Mouse (Mus musculus) C2C12 (cell line): ENCODE measurements around the gene Bzw1. TPM values are rescaled to one million over a fixed set of nuclear protein-coding genes. Genes with fewer than 3 reads are reported as not detected.

Source experiments
- H3K27me3 ChIP-seq: one replicate; pipeline ENCODE4 v1.6.1; 2011; ENCODE audit not compliant: control insufficient read depth, insufficient read depth, insufficient read length
- H3K36me3 ChIP-seq: one replicate; pipeline ENCODE4 v1.6.1; 2011; ENCODE audit not compliant: control insufficient read depth, insufficient read depth
- H3K4me3 ChIP-seq: one replicate; pipeline ENCODE4 v1.5.1; 2011; ENCODE audit warnings: mild to moderate bottlenecking, control low read depth; ENCODE audit not compliant: poor library complexity, insufficient read depth, severe bottlenecking
- H3K79me2 ChIP-seq: one replicate; pipeline ENCODE4 v1.6.1; 2011; ENCODE audit not compliant: control insufficient read depth, insufficient read depth
- H3K79me3 ChIP-seq: one replicate; pipeline ENCODE4 v1.6.1; 2011; ENCODE audit warnings: low read depth, control low read depth
- H3ac ChIP-seq: one replicate; pipeline ENCODE3; 2011; ENCODE audit warnings: low read depth; ENCODE audit not compliant: control insufficient read depth, insufficient read length
- CEBPB ChIP-seq: IDR thresholded peaks from one replicate; pipeline ENCODE4 v1.6.1; 2011; ENCODE audit warnings: low read depth, mild to moderate bottlenecking, control low read depth, moderate library complexity
- CTCF ChIP-seq: IDR thresholded peaks from one replicate; pipeline ENCODE4 v1.5.1; 2011; ENCODE audit not compliant: control insufficient read depth, insufficient read depth, insufficient read length
- FOSL1 ChIP-seq: IDR thresholded peaks from one replicate; pipeline ENCODE4 v1.8.0; 2011; ENCODE audit warnings: mild to moderate bottlenecking, low read length; ENCODE audit not compliant: poor library complexity, insufficient read depth, severe bottlenecking
- MAX ChIP-seq: IDR thresholded peaks from one replicate; pipeline ENCODE4 v1.6.1; 2011; ENCODE audit warnings: mild to moderate bottlenecking, control low read depth
- MYOD1 ChIP-seq: IDR thresholded peaks from one replicate; pipeline ENCODE4 v1.6.1; 2011; ENCODE audit warnings: low read depth; ENCODE audit not compliant: control insufficient read depth, insufficient read length
- MYOG ChIP-seq: IDR thresholded peaks from one replicate; pipeline ENCODE4 v1.6.1; 2011; ENCODE audit not compliant: control insufficient read depth, insufficient read length; ENCODE audit errors: extremely low read depth
- USF1 ChIP-seq: IDR thresholded peaks from one replicate; pipeline ENCODE4 v1.6.1; 2011; ENCODE audit warnings: low read depth, mild to moderate bottlenecking, control low read depth, moderate library complexity
- polyA plus RNA-seq: library from polyadenylated mRNA; unstranded; fragments of >200 nt; fragmentation: generic; extraction: Trizol; gene quantifications from one replicate; pipeline ENCODE4 v1.2.1, GENCODE M21; 2012; ENCODE audit warnings: missing spikeins

Gene Bzw1
- polyA plus RNA-seq, 1 experiment: 79.2 TPM

DNA sequence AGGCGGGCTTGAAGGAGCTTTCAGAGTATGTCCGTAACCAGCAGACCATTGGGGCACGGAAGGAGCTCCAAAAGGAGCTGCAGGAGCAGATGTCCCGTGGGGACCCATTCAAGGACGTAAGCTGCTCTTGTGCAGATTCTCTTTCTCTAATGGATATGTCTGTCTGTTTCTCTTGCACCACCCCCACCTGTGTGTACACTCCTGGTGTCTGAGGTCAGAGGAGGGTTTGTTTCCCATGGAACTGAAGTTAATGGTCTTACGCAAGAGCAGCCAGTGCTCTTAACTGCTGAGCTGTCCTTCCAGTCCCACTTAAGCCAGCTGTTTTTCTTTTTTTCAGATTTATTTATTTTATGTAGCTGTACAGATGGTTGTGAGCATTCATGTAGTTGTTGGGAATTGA is 8.7 kb downstream of the Bzw1 start:
- Histone ChIP-seq H3K4me3 (no peak overlapping the region), H3K36me3 (peaks cover 96% of the 10 kb centered on the region)

DNA sequence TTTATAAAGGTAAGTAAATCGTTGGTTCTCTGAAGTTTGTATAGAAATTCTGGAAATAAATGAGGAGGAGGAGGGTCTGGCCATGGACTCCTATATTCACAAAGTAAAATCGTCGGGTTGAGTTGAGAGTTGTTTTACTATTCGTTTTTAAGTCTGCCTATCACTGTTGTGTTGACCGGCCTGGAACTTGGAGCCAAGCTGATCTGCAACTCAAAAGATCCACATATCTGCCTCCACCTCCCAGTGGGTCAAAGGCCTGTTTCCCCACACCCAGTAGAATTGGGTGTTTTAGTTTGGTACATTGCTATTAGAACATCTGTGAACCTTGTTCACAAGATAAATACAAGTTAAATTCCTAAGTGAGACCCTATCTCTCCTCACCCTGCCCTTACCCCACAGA is 11.0 kb downstream of the Bzw1 start:
- H3K27me3 ChIP-seq: no peaks in the 10 kb centered on the region
- no peak for TF ChIP-seq MYOD1
- TF ChIP-seq MAX: no peak
- TF ChIP-seq CEBPB: no peak
- TF ChIP-seq FOSL1: no peak
- peaks cover 9% of the 10 kb centered on the region for H3K79me3 ChIP-seq
- H3K79me2 ChIP-seq: peaks cover 23% of the 10 kb centered on the region
- peaks cover 84% of the 10 kb centered on the region for H3K36me3 ChIP-seq
- no peak overlapping the region for H3ac ChIP-seq
- no peak overlapping the region for H3K4me3 ChIP-seq

More for the DNA sequence above, 8.7 kb downstream of the Bzw1 start:
- peaks cover 46% of the 10 kb centered on the region for H3K79me2 ChIP-seq
- no peak for TF ChIP-seq MYOG
- no peak for TF ChIP-seq USF1
- TF ChIP-seq CTCF: no peak
- no peak for TF ChIP-seq CEBPB
- no peak for TF ChIP-seq FOSL1
- no peak for TF ChIP-seq MYOD1
- TF ChIP-seq MAX: no peak
- H3K79me3 ChIP-seq: peaks cover 26% of the 10 kb centered on the region
- no peaks in the 10 kb centered on the region for H3K27me3 ChIP-seq
- H3ac ChIP-seq: no peak overlapping the region

GRCm38 (mm10) chr1:58407321-58407720 is 14.6 kb downstream of the Bzw1 start:
- H3K79me2 ChIP-seq: no peaks in the 10 kb centered on the region
- H3K27me3 ChIP-seq: no peaks in the 10 kb centered on the region
- no peak overlapping the region for H3ac ChIP-seq
- TF ChIP-seq MAX (no peak), CTCF (no peak), USF1 (no peak), CEBPB (no peak), MYOG (no peak), MYOD1 (no peak), FOSL1 (no peak)
- H3K36me3 ChIP-seq: peaks cover 78% of the 10 kb centered on the region
- H3K79me3 ChIP-seq: no peaks in the 10 kb centered on the region
- H3K4me3 ChIP-seq: no peak overlapping the region

GRCm38 (mm10) chr1:58408141-58408540 is 15.4 kb downstream of the Bzw1 start:
- H3K79me3 ChIP-seq: no peaks in the 10 kb centered on the region
- H3K36me3 ChIP-seq: peaks cover 78% of the 10 kb centered on the region
- no peaks in the 10 kb centered on the region for H3K79me2 ChIP-seq
- no peak overlapping the region for H3K4me3 ChIP-seq
- TF ChIP-seq FOSL1: no peak
- TF ChIP-seq CTCF: no peak
- TF ChIP-seq CEBPB: no peak
- TF ChIP-seq MYOG: no peak
- no peak for TF ChIP-seq USF1
- no peak for TF ChIP-seq MYOD1
- TF ChIP-seq MAX: no peak
- no peaks in the 10 kb centered on the region for H3K27me3 ChIP-seq
- no peak overlapping the region for H3ac ChIP-seq

GRCm38 (mm10) chr1:58409553-58410197 is 17.0 kb downstream of the Bzw1 start:
- no peak for TF ChIP-seq MYOG
- no peak for TF ChIP-seq CTCF
- TF ChIP-seq MAX: no peak
- TF ChIP-seq MYOD1: no peak
- no peak for TF ChIP-seq FOSL1
- TF ChIP-seq CEBPB: no peak

DNA sequence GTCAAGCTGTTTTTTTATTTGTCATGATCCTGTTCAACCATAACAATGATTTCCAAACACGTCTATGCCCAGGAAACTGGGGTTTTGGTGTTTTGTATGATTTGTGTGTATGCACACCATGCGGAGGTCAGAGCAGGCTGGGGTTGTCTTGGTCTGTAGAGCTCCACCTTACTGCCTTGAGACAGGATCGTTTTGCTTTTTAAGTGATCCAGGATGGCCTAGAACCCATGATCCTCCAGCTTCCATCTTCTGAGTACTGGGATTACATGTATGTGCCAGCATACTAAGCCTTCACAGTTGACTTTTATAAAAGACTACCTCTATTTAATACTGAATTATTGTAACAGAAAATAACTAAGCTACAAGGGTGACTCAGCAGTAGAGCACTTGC is 17.5 kb downstream of the Bzw1 start:
- H3K36me3 ChIP-seq: peaks cover 78% of the 10 kb centered on the region
- H3K27me3 ChIP-seq: no peaks in the 10 kb centered on the region
- no peak overlapping the region for H3ac ChIP-seq
- no peak overlapping the region for H3K4me3 ChIP-seq
- no peaks in the 10 kb centered on the region for H3K79me2 ChIP-seq
- TF ChIP-seq MAX (no peak), CEBPB (no peak), USF1 (no peak), MYOD1 (no peak), CTCF (no peak)
- peaks cover 3% of the 10 kb centered on the region for H3K79me3 ChIP-seq

More at GRCm38 (mm10) chr1:58409553-58410197, 17.0 kb downstream of the Bzw1 start:
- Histone ChIP-seq H3ac (no peak overlapping the region), H3K27me3 (no peaks in the 10 kb centered on the region), H3K79me2 (no peaks in the 10 kb centered on the region), H3K36me3 (peaks cover 78% of the 10 kb centered on the region), H3K4me3 (no peak overlapping the region), H3K79me3 (no peaks in the 10 kb centered on the region)
